Mouse (Mus musculus): ENCODE results near the gene Gm10645. TPM values are rescaled to one million over a fixed set of nuclear protein-coding genes. Genes with fewer than 3 reads are reported as not detected.

Gm10645 gene
- 0.24 and 1.1 TPM in 2 replicates for polyA plus RNA-seq (2012; rRNA removed; ENCODE audit: low replicate concordance)

GRCm38 (mm10) chr8:83165931-83166867 is at the start of gene Gm10645:
TSS of gene Gm10645 (minus strand) at chr8:83166170.

GRCm38 (mm10) chr8:83165235-83165930 is 587 bp downstream of the Gm10645 start, which contains the start of gene Tbc1d9:
TSS of gene Tbc1d9 (plus strand) at chr8:83165352.

Other genes with a start within 250 kb of the Gm10645 start
- 4.9 and 9.0 TPM in 2 replicates for gene Tbc1d9, start 818 bp downstream of the Gm10645 start, polyA plus RNA-seq (2012; rRNA removed; ENCODE audit: low replicate concordance)
- gene Ucp1, start 124.2 kb upstream of the Gm10645 start, polyA plus RNA-seq (2012; rRNA removed; ENCODE audit: low replicate concordance): 159 and 455 TPM in 2 replicates
- 6.6 and 8.1 TPM in 2 replicates for gene Elmod2, start 166.3 kb upstream of the Gm10645 start, polyA plus RNA-seq (2012; rRNA removed; ENCODE audit: low replicate concordance)
- gene Mgat4d, start 182.3 kb upstream of the Gm10645 start, polyA plus RNA-seq (2012; rRNA removed; ENCODE audit: low replicate concordance): not detected in 2 replicates
- gene Clgn, start 223.7 kb upstream of the Gm10645 start, polyA plus RNA-seq (2012; rRNA removed; ENCODE audit: low replicate concordance): not detected in 2 replicates